Mouse (Mus musculus) spleen, adult 2 months (tissue): ENCODE results near the gene Clcn3. TPM values are rescaled to one million over a fixed set of nuclear protein-coding genes. Genes with fewer than 3 reads are reported as not detected.

Experiments
- DNase-seq, 2 experiments: peaks; one replicate each; pipeline versions ENCODE4 v3.0.0 to v3.0.0-alpha.2; 2012 to 2021; ENCODE audit warnings: low spot score in 2 of 2, low read depth in 1 of 2
- H3K27ac ChIP-seq: fragments of 200-500 bp; 2 replicates; pipeline ENCODE4 v1.5.1; 2012; ENCODE audit warnings: low read length, inconsistent platforms; ENCODE audit not compliant: insufficient read depth
- H3K27me3 ChIP-seq: fragments of 200-500 bp; 2 replicates; pipeline ENCODE4 v1.6.1; 2012; ENCODE audit warnings: mild to moderate bottlenecking, moderate library complexity, low read length, inconsistent platforms; ENCODE audit not compliant: control insufficient read depth, insufficient read depth
- H3K36me3 ChIP-seq: fragments of 200-500 bp; 2 replicates; pipeline ENCODE4 v1.6.1; 2012; ENCODE audit warnings: mild to moderate bottlenecking, low read length, inconsistent platforms; ENCODE audit not compliant: control insufficient read depth, insufficient read depth
- H3K4me1 ChIP-seq: fragments of 200-500 bp; 2 replicates; pipeline ENCODE4 v1.6.1; 2011; ENCODE audit warnings: inconsistent platforms; ENCODE audit not compliant: control insufficient read depth, insufficient read depth, insufficient read length
- H3K4me3 ChIP-seq: fragments of 200-500 bp; 2 replicates; pipeline ENCODE4 v1.5.1; 2011; ENCODE audit warnings: mild to moderate bottlenecking, inconsistent platforms; ENCODE audit not compliant: insufficient read depth, insufficient read length; ENCODE audit errors: extremely low read depth
- CTCF ChIP-seq: fragments of 200-500 bp; IDR thresholded peaks from 2 replicates; pipeline ENCODE4 v1.5.1; 2011; ENCODE audit warnings: mild to moderate bottlenecking, inconsistent platforms; ENCODE audit not compliant: insufficient read depth, insufficient read length, insufficient replicate concordance; ENCODE audit errors: extremely low read depth
- POLR2A ChIP-seq: fragments of 200-500 bp; IDR thresholded peaks from 2 replicates; pipeline ENCODE4 v1.6.1; 2011; ENCODE audit warnings: low read depth, low read length, inconsistent platforms
- WGBS: fragments of 180-500 bp; shearing (Covaris S2); methylation state at CpG from one replicate; pipeline ENCODE4 v1.1.7; 2018; 5-methylcytosine and 5-hydroxymethylcytosine counted together
- polyA plus RNA-seq: library from polyadenylated mRNA; depleted of rRNA; stranded (reverse); fragments of >200 nt; gene quantifications from 2 replicates; pipeline ENCODE4 v1.2.3, GENCODE M21; 2012

Clcn3 gene
- polyA plus RNA-seq, 1 experiment: 10.7 TPM

GRCm38 (mm10) chr8:60883419-60884137, 99.5 kb downstream of the Clcn3 start:
- DNase-seq: no peak
- no peaks in the 10 kb centered on the region for H3K36me3 ChIP-seq
- WGBS: 13% methylated on average over 4 of the region's 4 CpGs
- no peaks in the 10 kb centered on the region for H3K27me3 ChIP-seq
- no peak for TF ChIP-seq POLR2A
- no peak overlapping the region for H3K4me3 ChIP-seq
- H3K27ac ChIP-seq: no peak overlapping the region
- H3K4me1 ChIP-seq: no peaks in the 10 kb centered on the region

GRCm38 (mm10) chr8:60878617-60879016, 104.5 kb downstream of the Clcn3 start:
- no peaks in the 10 kb centered on the region for H3K4me1 ChIP-seq
- DNase-seq: no peak
- WGBS: 92% methylated on average over 2 of the region's 2 CpGs
- H3K27me3 ChIP-seq: no peaks in the 10 kb centered on the region
- H3K36me3 ChIP-seq: no peaks in the 10 kb centered on the region
- H3K4me3 ChIP-seq: no peak overlapping the region
- H3K27ac ChIP-seq: no peak overlapping the region
- no peak for TF ChIP-seq CTCF

GRCm38 (mm10) chr8:60870231-60871193, 112.6 kb downstream of the Clcn3 start:
- DNase-seq: no peak
- Histone ChIP-seq H3K27me3 (no peaks in the 10 kb centered on the region), H3K36me3 (no peaks in the 10 kb centered on the region), H3K27ac (no peak overlapping the region), H3K4me1 (peaks cover 27% of the 10 kb centered on the region; the same call in 1 of the 2 replicates), H3K4me3 (no peak overlapping the region)
- TF ChIP-seq POLR2A (no peak), CTCF (no peak)
- WGBS: 75% methylated on average over 13 of the region's 13 CpGs

GRCm38 (mm10) chr8:60869761-60870160, 113.3 kb downstream of the Clcn3 start:
- no peak for DNase-seq
- Histone ChIP-seq H3K36me3 (no peaks in the 10 kb centered on the region), H3K4me1 (peaks cover 27% of the 10 kb centered on the region; the same call in 1 of the 2 replicates), H3K27me3 (no peaks in the 10 kb centered on the region), H3K4me3 (no peak overlapping the region), H3K27ac (no peak overlapping the region)
- WGBS: 65% methylated on average over 2 of the region's 2 CpGs
- TF ChIP-seq POLR2A: no peak
- no peak for TF ChIP-seq CTCF

- H3K4me3 ChIP-seq: no peak overlapping the region
- no peak for DNase-seq
- H3K27me3 ChIP-seq: no peaks in the 10 kb centered on the region
Measured at GRCm38 (mm10) chr8:60868236-60868965, 114.7 kb downstream of the Clcn3 start.

GRCm38 (mm10) chr8:60867468-60868115, 115.5 kb downstream of the Clcn3 start:
- WGBS: 9% methylated on average over 4 of the region's 4 CpGs
- H3K36me3 ChIP-seq: no peaks in the 10 kb centered on the region
- H3K4me1 ChIP-seq: peaks cover 27% of the 10 kb centered on the region; the same call in 1 of the 2 replicates
- peak in 1 of 2 experiments; percentile 36 for DNase-seq
- TF ChIP-seq POLR2A: no peak
- TF ChIP-seq CTCF: no peak
- H3K27ac ChIP-seq: no peak overlapping the region
- no peak overlapping the region for H3K4me3 ChIP-seq
- H3K27me3 ChIP-seq: no peaks in the 10 kb centered on the region

More at GRCm38 (mm10) chr8:60868236-60868965, 114.7 kb downstream of the Clcn3 start:
- TF ChIP-seq POLR2A: no peak
- no peak for TF ChIP-seq CTCF
- Histone ChIP-seq H3K27ac (no peak overlapping the region), H3K4me1 (peaks cover 27% of the 10 kb centered on the region; the same call in 1 of the 2 replicates), H3K36me3 (no peaks in the 10 kb centered on the region)
- 78% methylated on average over 4 of the region's 4 CpGs for WGBS
